Mouse (Mus musculus) heart, postnatal 0 days (tissue): Measurements from ENCODE around the gene Eipr1. TPM values are rescaled to one million over a fixed set of nuclear protein-coding genes. Genes with fewer than 3 reads are reported as not detected.
"Not testable (repeated sequence)": the region's sequence is repeated elsewhere in the genome, so short reads cannot be mapped to it uniquely, and the experiment has no call there.

Experiments used
- ATAC-seq: fragments of 200-750 bp; cut with Nextera tagmentation; 2 replicates; pipeline ENCODE4 v1.8.0; 2017; ENCODE audit warnings: low read depth, moderate number of reproducible peaks, moderate library complexity; ENCODE audit not compliant: insufficient read depth
- DNase-seq: peaks from one replicate; pipeline ENCODE4 v3.0.0-alpha.2; 2016; ENCODE audit warnings: low spot score
- H3K27ac ChIP-seq: fragments of 300-500 bp; sonication (generic); 2 replicates; pipeline ENCODE4 v1.5.1; 2014; ENCODE audit warnings: low read depth, mild to moderate bottlenecking
- H3K27me3 ChIP-seq: fragments of 300-500 bp; sonication (generic); 2 replicates; pipeline ENCODE4 v1.6.1; 2014; ENCODE audit warnings: low read length, mixed read lengths; ENCODE audit not compliant: control insufficient read depth, insufficient read depth
- H3K36me3 ChIP-seq: fragments of 300-500 bp; sonication (generic); replicated peaks from 2 replicates; pipeline ENCODE4 v1.6.1; 2014; ENCODE audit warnings: low read length, mixed read lengths; ENCODE audit not compliant: control insufficient read depth, insufficient read depth
- H3K4me1 ChIP-seq: fragments of 300-500 bp; sonication (generic); 2 replicates; pipeline ENCODE4 v1.6.1; 2014; ENCODE audit warnings: antibody characterized with exemption; ENCODE audit not compliant: control insufficient read depth, insufficient read depth
- H3K4me2 ChIP-seq: fragments of 300-500 bp; sonication (generic); 2 replicates; pipeline ENCODE4 v1.6.1; 2014; ENCODE audit warnings: low read depth, mild to moderate bottlenecking, low read length, moderate library complexity
- H3K4me3 ChIP-seq: fragments of 300-500 bp; sonication (generic); 2 replicates; pipeline ENCODE4 v1.5.1; 2014; ENCODE audit warnings: low read depth, low read length
- H3K9ac ChIP-seq: fragments of 300-500 bp; sonication (generic); replicated peaks from 2 replicates; pipeline ENCODE4 v1.6.1; 2014; ENCODE audit warnings: low read depth, low read length, mixed read lengths
- H3K9me3 ChIP-seq: fragments of 300-500 bp; sonication (generic); replicated peaks from 2 replicates; pipeline ENCODE4 v1.6.1; 2016; ENCODE audit warnings: low read length; ENCODE audit not compliant: control insufficient read depth
- CTCF ChIP-seq: IDR thresholded peaks from 2 replicates; pipeline ENCODE4 v1.5.1; 2016; ENCODE audit warnings: antibody characterized with exemption, control low read depth, low read depth
- EP300 ChIP-seq: IDR thresholded peaks from 2 replicates; pipeline ENCODE4 v1.6.1; 2016; ENCODE audit warnings: antibody characterized with exemption, low read depth
- WGBS: fragments of 180-500 bp; shearing (Covaris S2); extraction: QIAGEN DNeasy Blood & Tissue Kit; methylation state at CpG from one replicate; pipeline ENCODE4 v1.1.7; 2014; 5-methylcytosine and 5-hydroxymethylcytosine counted together
- polyA plus RNA-seq: library from polyadenylated mRNA; unstranded; fragments of >200 nt; fragmentation: Nextera tagmentation; extraction: Ambion mirVana; gene quantifications from 2 replicates; pipeline ENCODE4 v1.2.1, GENCODE M21; 2015
- total RNA-seq: library from RNA; depleted of rRNA; stranded (reverse); fragments of >200 nt; gene quantifications from 2 replicates; pipeline ENCODE4 v1.2.3, GENCODE M21; 2014; ENCODE audit warnings: low replicate concordance

The Eipr1 gene
- total and polyA plus RNA-seq, 2 experiments from 2014 or later: 13.0 to 29.3 TPM

DNA sequence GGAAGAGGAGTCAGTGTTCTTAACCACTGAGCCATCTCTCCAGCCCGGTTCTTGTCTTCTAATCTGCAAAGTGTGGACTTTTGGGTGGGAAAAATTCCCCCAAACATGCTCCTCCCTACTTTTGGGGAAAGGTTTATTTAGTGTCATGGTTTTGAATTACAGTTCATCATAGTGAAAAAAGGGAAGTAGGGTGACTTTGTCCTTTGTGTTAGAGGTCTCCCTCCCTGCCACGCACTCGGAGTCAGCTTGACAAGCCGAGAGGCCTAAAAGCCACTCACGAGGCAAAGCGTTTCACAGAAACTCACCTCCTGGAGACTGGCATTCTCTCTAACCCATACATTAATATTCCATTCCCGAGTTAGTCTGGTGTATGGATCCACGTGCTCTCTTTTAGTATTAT lies 19.0 kb upstream of the Eipr1 start:
- no peak overlapping the region for H3K4me3 ChIP-seq
- no peaks in the 10 kb centered on the region for H3K9me3 ChIP-seq
- no peak overlapping the region for H3K27ac ChIP-seq
- H3K27me3 ChIP-seq: no peaks in the 10 kb centered on the region
- ATAC-seq (no peak), DNase-seq (no peak)
- H3K36me3 ChIP-seq: peaks cover 66% of the 10 kb centered on the region
- no peak overlapping the region for H3K9ac ChIP-seq
- TF ChIP-seq CTCF (no peak), EP300 (no peak)
- no peak overlapping the region for H3K4me2 ChIP-seq
- WGBS: 87% methylated on average over 8 of the region's 8 CpGs
- no peaks in the 10 kb centered on the region for H3K4me1 ChIP-seq

DNA sequence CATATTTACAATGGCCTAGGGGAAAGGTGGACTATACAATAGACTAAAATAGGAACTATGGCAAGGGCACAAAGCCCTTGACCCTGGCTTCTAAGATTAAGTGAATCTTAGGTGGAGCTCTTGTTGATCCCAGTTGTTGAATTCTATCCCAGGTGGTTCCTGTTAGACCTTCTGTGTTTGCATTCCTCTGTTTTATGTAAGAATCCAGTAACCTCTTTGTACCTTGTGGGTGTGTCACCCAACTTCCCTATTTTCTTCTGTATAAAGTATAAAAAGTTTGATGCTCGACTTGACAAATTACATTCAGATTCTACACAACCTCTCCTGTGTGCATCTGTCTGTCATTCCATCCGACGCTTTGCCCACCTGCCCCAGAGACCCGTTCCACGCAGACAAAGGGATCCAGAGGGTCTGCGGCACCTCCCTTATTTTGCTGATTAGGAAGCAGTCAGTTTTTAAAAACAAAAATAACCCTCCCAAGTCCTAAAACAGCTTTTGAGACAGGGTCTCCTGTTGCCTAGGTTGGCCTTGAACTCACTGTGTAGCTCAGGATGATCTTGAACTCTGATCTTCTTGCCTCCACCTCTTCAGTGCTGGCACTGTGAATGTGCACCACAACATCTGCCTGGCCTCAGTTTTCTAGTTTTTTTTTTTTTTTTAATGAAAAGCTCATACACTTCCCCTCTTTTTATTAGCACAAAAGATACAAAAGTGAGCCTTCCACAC lies 17.9 kb upstream of the Eipr1 start:
- not testable (repeated sequence) for DNase-seq, H3K27me3 ChIP-seq, ATAC-seq, H3K4me2 ChIP-seq, H3K9ac ChIP-seq, H3K9me3 ChIP-seq, H3K27ac ChIP-seq, H3K4me1 ChIP-seq, H3K4me3 ChIP-seq
- peaks cover 64% of the 10 kb centered on the region for H3K36me3 ChIP-seq
- 96% methylated on average over 6 of the region's 6 CpGs for WGBS

DNA sequence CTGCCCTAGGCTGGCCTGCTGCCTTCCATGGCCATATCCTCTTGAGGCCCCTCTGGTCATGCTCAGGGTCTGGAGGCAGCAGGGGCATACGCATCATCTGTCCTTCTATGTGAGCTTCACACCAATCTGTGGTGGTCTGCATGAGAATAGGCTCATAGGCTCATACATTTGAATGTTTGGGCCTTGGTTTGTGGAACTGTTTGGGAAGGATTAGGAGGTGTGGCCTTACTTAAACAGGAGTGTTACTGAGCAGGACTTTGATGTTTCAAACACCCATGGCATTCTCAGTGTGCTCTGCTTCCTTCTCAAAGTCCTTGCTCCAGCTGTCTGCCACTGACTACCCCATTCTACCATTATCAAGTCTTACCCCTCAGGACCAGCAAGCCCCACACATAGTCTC lies 17.3 kb upstream of the Eipr1 start:
- H3K27ac ChIP-seq: no peak overlapping the region
- no peaks in the 10 kb centered on the region for H3K9me3 ChIP-seq
- ATAC-seq (no peak), DNase-seq (no peak)
- WGBS: 100% methylated on average over 1 of the region's 1 CpGs
- H3K9ac ChIP-seq: no peak overlapping the region
- TF ChIP-seq CTCF: no peak
- no peak overlapping the region for H3K4me3 ChIP-seq
- H3K4me1 ChIP-seq: no peaks in the 10 kb centered on the region
- no peaks in the 10 kb centered on the region for H3K27me3 ChIP-seq
- no peak overlapping the region for H3K4me2 ChIP-seq
- H3K36me3 ChIP-seq: peaks cover 61% of the 10 kb centered on the region

DNA sequence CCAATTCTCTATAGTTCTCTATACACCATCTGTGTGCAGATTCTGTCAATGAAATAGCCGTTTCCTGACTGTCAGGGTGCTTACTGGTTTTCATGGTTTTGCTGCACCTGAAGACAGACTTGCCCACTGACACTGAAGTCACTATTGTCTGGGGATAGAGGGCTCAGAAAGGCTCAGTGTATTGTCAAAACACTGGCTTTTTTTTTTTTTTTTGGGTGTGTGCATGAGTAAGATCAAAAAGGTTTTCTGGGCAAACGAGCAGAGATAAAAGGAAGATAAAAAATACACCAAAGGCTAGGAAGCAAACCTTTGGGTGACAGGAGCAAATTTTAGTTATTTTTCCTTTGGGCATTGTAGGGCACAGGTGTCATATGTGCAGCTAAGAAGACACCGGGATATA lies 16.3 kb upstream of the Eipr1 start:
- 89% methylated on average over 3 of the region's 3 CpGs for WGBS
- no peak for TF ChIP-seq CTCF
- TF ChIP-seq EP300: no peak
- ATAC-seq (no peak), DNase-seq (no peak)
- Histone ChIP-seq H3K27me3 (no peaks in the 10 kb centered on the region), H3K4me2 (no peak overlapping the region), H3K36me3 (peaks cover 54% of the 10 kb centered on the region), H3K4me3 (no peak overlapping the region), H3K9me3 (no peaks in the 10 kb centered on the region), H3K27ac (no peak overlapping the region), H3K4me1 (no peaks in the 10 kb centered on the region), H3K9ac (no peak overlapping the region)

DNA sequence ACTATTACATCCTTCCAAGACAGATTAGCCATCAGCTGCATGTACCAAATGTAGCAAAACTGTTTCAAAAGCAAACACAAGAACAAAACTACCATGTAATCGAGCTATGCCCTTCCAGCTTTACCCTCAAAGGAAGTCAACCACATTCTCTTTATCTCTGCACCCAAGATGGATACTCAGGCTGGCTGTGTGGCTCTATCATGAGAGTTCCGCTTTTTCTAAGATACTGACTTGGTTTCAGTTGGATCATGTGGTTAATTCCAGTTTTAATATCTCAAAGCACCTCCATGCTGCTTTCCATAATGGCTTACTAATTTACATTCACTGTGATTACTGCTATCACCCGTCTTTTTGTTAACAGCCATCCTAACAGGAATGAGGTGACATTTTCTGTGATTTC lies 8.3 kb upstream of the Eipr1 start:
- TF ChIP-seq EP300 (no peak), CTCF (no peak)
- no peaks in the 10 kb centered on the region for H3K27me3 ChIP-seq
- H3K4me1 ChIP-seq: 0 out of 2 replicates have a peak, but pooled peaks cover 6% of the 10 kb centered on the region
- no peak overlapping the region for H3K4me2 ChIP-seq
- DNase-seq (no peak), ATAC-seq (no peak)
- no peak overlapping the region for H3K27ac ChIP-seq
- H3K9ac ChIP-seq: no peak overlapping the region
- H3K36me3 ChIP-seq: peaks cover 42% of the 10 kb centered on the region
- no peak overlapping the region for H3K4me3 ChIP-seq
- 73% methylated on average over 3 of the region's 3 CpGs for WGBS
- H3K9me3 ChIP-seq: no peaks in the 10 kb centered on the region

DNA sequence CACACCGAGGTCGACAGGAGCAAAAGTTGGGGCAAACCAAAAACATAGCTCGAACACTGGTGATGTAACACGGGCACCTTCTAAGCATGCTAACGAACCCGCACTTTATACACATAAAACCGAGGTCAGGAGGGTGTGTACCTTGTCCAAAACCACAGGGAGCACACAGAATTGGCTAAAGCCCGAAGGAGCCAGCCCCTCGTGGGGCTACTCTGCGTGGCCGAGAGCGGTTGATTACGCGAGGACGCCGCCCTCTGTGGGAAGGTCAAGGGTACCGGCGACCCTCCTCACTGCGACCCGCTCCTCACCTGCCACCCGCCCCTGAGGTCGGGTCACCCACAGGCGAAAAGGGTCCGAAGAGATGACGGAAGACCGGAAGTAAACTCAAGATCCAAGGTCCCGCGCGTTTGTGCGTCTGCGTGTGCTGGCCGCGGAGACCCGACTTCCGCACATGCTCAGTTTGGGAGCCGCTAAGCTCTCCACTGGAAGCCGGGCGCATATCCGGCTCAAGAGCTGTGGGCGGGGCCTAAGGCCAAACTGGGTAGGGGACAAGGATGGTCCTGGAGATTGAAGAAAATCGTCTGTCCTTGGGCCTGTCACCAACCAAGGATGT lies 1.5 kb upstream of the Eipr1 start, which contains the start of gene Trappc12:
Trappc12 (minus strand) TSS at position 452 of the 613 bp plus-strand sequence.
- TF ChIP-seq EP300 (0 out of 2 replicates have a peak, but pooled peaks have one; percentile 14), CTCF (no peak)
- ATAC-seq: peak; percentile 93
- peaks cover 23% of the 10 kb centered on the region for H3K36me3 ChIP-seq

More for the DNA sequence above, 1.5 kb upstream of the Eipr1 start, which contains the start of gene Trappc12:
- Histone ChIP-seq H3K9me3 (no peaks in the 10 kb centered on the region), H3K4me1 (peaks cover 18% of the 10 kb centered on the region), H3K27ac (peak within 1 kb of the TSS; percentile 64), H3K9ac (peak within 1 kb of the TSS; percentile 68), H3K4me2 (peak within 1 kb of the TSS; percentile 95), H3K4me3 (peak within 1 kb of the TSS; percentile 78), H3K27me3 (no peaks in the 10 kb centered on the region)
- peak; percentile 92 for DNase-seq
- under 1% methylated on average over 41 of the region's 41 CpGs for WGBS
